Mouse (Mus musculus) forebrain, embryonic 12.5 days (tissue): ENCODE data around the gene Tor4a. TPM values are rescaled to one million over a fixed set of nuclear protein-coding genes. Genes with fewer than 3 reads are reported as not detected.
A peak's percentile ranks its signal among the peaks of the same experiment; 100 is the strongest.

Experiments
- ATAC-seq: fragments of 200-750 bp; cut with Nextera tagmentation; 2 replicates; pipeline ENCODE4 v1.8.0; 2017; ENCODE audit warnings: moderate TSS enrichment; ENCODE audit not compliant: low FRiP score
- H3K27ac ChIP-seq: fragments of 300-500 bp; sonication (generic); 2 replicates; pipeline ENCODE4 v1.5.1; 2016; ENCODE audit warnings: mild to moderate bottlenecking
- H3K27me3 ChIP-seq: fragments of 300-500 bp; sonication (generic); 2 replicates; pipeline ENCODE4 v1.6.1; 2016; ENCODE audit warnings: mild to moderate bottlenecking
- H3K36me3 ChIP-seq: fragments of 300-500 bp; sonication (generic); replicated peaks from 2 replicates; pipeline ENCODE4 v1.6.1; 2016; ENCODE audit warnings: mild to moderate bottlenecking
- H3K4me1 ChIP-seq: fragments of 300-500 bp; sonication (generic); 2 replicates; pipeline ENCODE4 v1.6.1; 2016
- H3K4me2 ChIP-seq: fragments of 300-500 bp; sonication (generic); 2 replicates; pipeline ENCODE4 v1.6.1; 2016; ENCODE audit warnings: mild to moderate bottlenecking, moderate library complexity
- H3K4me3 ChIP-seq: fragments of 300-500 bp; sonication (generic); replicated peaks from 2 replicates; pipeline ENCODE4 v1.5.1; 2016; ENCODE audit warnings: mild to moderate bottlenecking
- H3K9ac ChIP-seq: fragments of 300-500 bp; sonication (generic); 2 replicates; pipeline ENCODE4 v1.6.1; 2016; ENCODE audit warnings: mild to moderate bottlenecking
- H3K9me3 ChIP-seq: fragments of 300-500 bp; sonication (generic); 2 replicates; pipeline ENCODE4 v1.6.1; 2016
- WGBS: fragments of 180-500 bp; shearing (Covaris S2); methylation state at CpG from one replicate; pipeline ENCODE4 v1.1.7; 2016; 5-methylcytosine and 5-hydroxymethylcytosine counted together
- polyA plus RNA-seq: library from polyadenylated mRNA; unstranded; fragments of >200 nt; fragmentation: Nextera tagmentation; extraction: Ambion mirVana; gene quantifications from 2 replicates; pipeline ENCODE4 v1.2.1, GENCODE M21; 2016

Gene Tor4a
- polyA plus RNA-seq, 1 experiment from 2014 or later: 1.0 TPM

- Histone ChIP-seq H3K4me3 (no peak overlapping the region), H3K4me2 (no peak overlapping the region), H3K9ac (no peak overlapping the region), H3K4me1 (peaks cover 68% of the 10 kb centered on the region), H3K36me3 (no peaks in the 10 kb centered on the region), H3K27me3 (no peaks in the 10 kb centered on the region), H3K9me3 (no peaks in the 10 kb centered on the region), H3K27ac (no peak overlapping the region)
- ATAC-seq: no peak
- 84% methylated on average over 8 of the region's 8 CpGs for WGBS
Measured at GRCm38 (mm10) chr2:25172629-25173028, 24.1 kb downstream of the Tor4a start.

DNA sequence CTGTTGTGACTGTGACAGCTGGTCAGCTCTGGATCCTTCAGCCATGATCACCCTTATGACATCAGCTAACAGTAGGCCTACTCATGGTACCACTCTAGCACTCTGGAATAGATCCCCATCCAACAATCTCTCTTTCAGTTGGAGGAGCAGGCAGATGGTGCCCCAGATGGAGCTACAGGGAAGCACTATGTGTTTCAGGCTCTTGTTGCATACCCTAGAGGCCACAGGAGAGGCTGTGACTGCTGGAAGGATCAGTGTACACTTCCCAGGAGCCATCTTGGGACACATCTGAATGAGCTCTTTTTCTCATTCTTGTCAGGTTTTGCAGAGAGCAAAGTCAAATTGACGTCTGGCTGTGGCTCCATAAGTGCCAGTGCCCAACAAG is 24.9 kb downstream of the Tor4a start:
- no peaks in the 10 kb centered on the region for H3K36me3 ChIP-seq
- no peaks in the 10 kb centered on the region for H3K27me3 ChIP-seq
- H3K4me2 ChIP-seq: no peak overlapping the region
- no peak overlapping the region for H3K27ac ChIP-seq
- H3K4me3 ChIP-seq: no peak overlapping the region
- 75% methylated on average over 1 of the region's 1 CpGs for WGBS
- H3K9me3 ChIP-seq: no peaks in the 10 kb centered on the region
- peaks cover 68% of the 10 kb centered on the region for H3K4me1 ChIP-seq
- no peak overlapping the region for H3K9ac ChIP-seq
- no peak for ATAC-seq

DNA sequence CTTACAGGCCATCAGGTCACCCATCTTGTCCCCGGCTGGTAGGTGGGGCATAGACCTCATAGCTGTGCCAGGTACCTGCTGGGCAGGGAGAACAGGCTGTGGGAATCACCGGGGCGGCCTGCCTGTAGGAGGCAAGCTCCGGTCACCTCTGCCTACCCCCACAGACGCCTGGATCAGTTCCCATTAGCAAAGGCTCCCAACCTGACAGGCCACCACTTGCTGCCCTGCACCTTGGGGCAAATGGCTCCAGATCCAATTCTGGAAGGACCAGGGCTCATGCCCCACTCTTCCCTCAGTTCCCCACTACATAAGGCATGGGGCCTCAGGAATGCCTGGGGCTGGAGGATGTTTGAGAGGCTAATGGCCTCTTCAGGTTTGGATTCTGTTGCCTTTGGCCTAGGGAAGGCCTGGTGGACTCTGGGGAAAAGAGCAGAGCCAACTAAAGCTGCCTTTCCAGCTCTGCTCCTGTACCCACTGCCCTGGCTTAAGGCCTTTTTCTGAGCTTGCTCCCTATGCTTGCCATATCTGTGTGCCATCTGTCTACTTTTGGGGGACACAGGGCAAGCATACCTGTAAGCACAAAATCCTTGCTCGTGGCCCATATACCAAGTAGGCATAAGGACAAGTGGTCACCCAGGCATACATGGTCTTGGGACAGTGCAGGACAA is 25.5 kb downstream of the Tor4a start:
- Histone ChIP-seq H3K27ac (no peak overlapping the region; the same call in 1 of the 2 replicates), H3K9me3 (no peaks in the 10 kb centered on the region), H3K4me3 (no peak overlapping the region), H3K36me3 (no peaks in the 10 kb centered on the region), H3K4me2 (no peak overlapping the region), H3K4me1 (peaks cover 62% of the 10 kb centered on the region), H3K9ac (no peak overlapping the region), H3K27me3 (no peaks in the 10 kb centered on the region)
- ATAC-seq: no peak
- WGBS: 89% methylated on average over 6 of the region's 6 CpGs

- no peaks in the 10 kb centered on the region for H3K27me3 ChIP-seq
- peak overlapping the region; percentile 91; the same call in 1 of the 2 replicates for H3K27ac ChIP-seq
- peaks cover 55% of the 10 kb centered on the region for H3K4me1 ChIP-seq
- no peaks in the 10 kb centered on the region for H3K36me3 ChIP-seq
- H3K4me3 ChIP-seq: no peak overlapping the region
- H3K9ac ChIP-seq: 0 out of 2 replicates have a peak overlapping the region, but pooled peaks have one; percentile 17
- no peak for ATAC-seq
- no peak overlapping the region for H3K4me2 ChIP-seq
- 78% methylated on average over 10 of the region's 10 CpGs for WGBS
- H3K9me3 ChIP-seq: no peaks in the 10 kb centered on the region
Measured at GRCm38 (mm10) chr2:25170326-25171100, 26.2 kb downstream of the Tor4a start.

DNA sequence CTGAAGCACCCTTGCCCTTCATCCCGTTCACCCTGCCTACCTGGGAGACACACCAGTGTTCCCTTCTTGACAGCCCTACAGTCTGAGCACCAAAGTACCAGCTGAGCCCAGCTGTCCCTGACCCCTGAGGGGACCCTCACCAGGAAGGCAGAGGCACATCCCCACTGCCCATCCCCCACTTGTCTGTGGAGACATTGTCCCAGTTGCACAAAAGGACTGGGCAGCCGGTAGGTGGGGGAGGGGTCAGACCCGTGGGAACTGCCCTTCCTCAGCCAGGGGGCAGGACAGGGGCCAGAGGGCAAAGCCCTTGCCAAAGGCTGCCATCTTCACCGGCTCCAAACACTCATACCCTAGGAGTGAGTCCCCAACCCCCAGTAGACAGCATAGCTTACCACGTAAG is 26.9 kb downstream of the Tor4a start:
- no peak overlapping the region for H3K4me2 ChIP-seq
- 0 out of 2 replicates have a peak overlapping the region, but pooled peaks have one; percentile 17 for H3K9ac ChIP-seq
- no peaks in the 10 kb centered on the region for H3K27me3 ChIP-seq
- 10% methylated on average over 5 of the region's 5 CpGs for WGBS
- peaks cover 48% of the 10 kb centered on the region for H3K4me1 ChIP-seq
- H3K36me3 ChIP-seq: no peaks in the 10 kb centered on the region
- peak overlapping the region; percentile 91 for H3K27ac ChIP-seq
- no peaks in the 10 kb centered on the region for H3K9me3 ChIP-seq
- no peak for ATAC-seq
- H3K4me3 ChIP-seq: no peak overlapping the region

GRCm38 (mm10) chr2:25168665-25168978 is 28.1 kb downstream of the Tor4a start:
- no peak; the same call in 1 of the 2 replicates for ATAC-seq
- WGBS: 4% methylated on average over 2 of the region's 2 CpGs
- Histone ChIP-seq H3K27me3 (no peaks in the 10 kb centered on the region), H3K4me2 (peak overlapping the region; percentile 76), H3K4me3 (peak overlapping the region; percentile 44), H3K27ac (peak overlapping the region; percentile 91), H3K36me3 (no peaks in the 10 kb centered on the region), H3K9ac (no peak overlapping the region; the same call in 1 of the 2 replicates), H3K9me3 (no peaks in the 10 kb centered on the region), H3K4me1 (peaks cover 59% of the 10 kb centered on the region)

- peak; percentile 81 for ATAC-seq
- Histone ChIP-seq H3K9ac (peak overlapping the region; percentile 61), H3K27me3 (no peaks in the 10 kb centered on the region), H3K4me2 (peak overlapping the region; percentile 76), H3K36me3 (no peaks in the 10 kb centered on the region), H3K4me3 (peak overlapping the region; percentile 44), H3K27ac (peak overlapping the region; percentile 91), H3K9me3 (no peaks in the 10 kb centered on the region), H3K4me1 (peaks cover 64% of the 10 kb centered on the region)
- WGBS: under 1% methylated on average over 27 of the region's 41 CpGs
Measured at GRCm38 (mm10) chr2:25167919-25168664, 28.6 kb downstream of the Tor4a start.

GRCm38 (mm10) chr2:25167481-25167880 is 29.2 kb downstream of the Tor4a start:
- no peaks in the 10 kb centered on the region for H3K27me3 ChIP-seq
- ATAC-seq: peak; percentile 13; the same call in 1 of the 2 replicates
- no peaks in the 10 kb centered on the region for H3K36me3 ChIP-seq
- peaks cover 63% of the 10 kb centered on the region for H3K4me1 ChIP-seq
- H3K27ac ChIP-seq: peak overlapping the region; percentile 91
- peak overlapping the region; percentile 44 for H3K4me3 ChIP-seq
- WGBS: 19% methylated on average over 4 of the region's 4 CpGs
- H3K9ac ChIP-seq: peak overlapping the region; percentile 61
- peak overlapping the region; percentile 76 for H3K4me2 ChIP-seq
- H3K9me3 ChIP-seq: no peaks in the 10 kb centered on the region

GRCm38 (mm10) chr2:25157655-25158054 is 39.0 kb downstream of the Tor4a start:
- ATAC-seq: no peak
- Histone ChIP-seq H3K4me1 (no peaks in the 10 kb centered on the region), H3K4me2 (no peak overlapping the region), H3K36me3 (no peaks in the 10 kb centered on the region), H3K27ac (no peak overlapping the region), H3K4me3 (no peak overlapping the region), H3K9ac (no peak overlapping the region), H3K27me3 (no peaks in the 10 kb centered on the region), H3K9me3 (no peaks in the 10 kb centered on the region)
- 62% methylated on average over 2 of the region's 2 CpGs for WGBS

GRCm38 (mm10) chr2:25156990-25157389 is 39.7 kb downstream of the Tor4a start:
- H3K36me3 ChIP-seq: no peaks in the 10 kb centered on the region
- 54% methylated on average over 2 of the region's 2 CpGs for WGBS
- no peaks in the 10 kb centered on the region for H3K4me1 ChIP-seq
- no peak overlapping the region for H3K4me2 ChIP-seq
- H3K4me3 ChIP-seq: no peak overlapping the region
- H3K27me3 ChIP-seq: no peaks in the 10 kb centered on the region
- H3K9me3 ChIP-seq: no peaks in the 10 kb centered on the region
- no peak overlapping the region for H3K27ac ChIP-seq
- no peak for ATAC-seq
- no peak overlapping the region for H3K9ac ChIP-seq

- H3K4me3 ChIP-seq: no peak overlapping the region
- H3K4me2 ChIP-seq: no peak overlapping the region
- H3K9ac ChIP-seq: no peak overlapping the region
- no peak for ATAC-seq
- WGBS: 91% methylated on average over 3 of the region's 3 CpGs
- no peak overlapping the region for H3K27ac ChIP-seq
- no peaks in the 10 kb centered on the region for H3K27me3 ChIP-seq
- no peaks in the 10 kb centered on the region for H3K9me3 ChIP-seq
- H3K36me3 ChIP-seq: no peaks in the 10 kb centered on the region
- no peaks in the 10 kb centered on the region for H3K4me1 ChIP-seq
Measured at GRCm38 (mm10) chr2:25156177-25156576, 40.5 kb downstream of the Tor4a start.

DNA sequence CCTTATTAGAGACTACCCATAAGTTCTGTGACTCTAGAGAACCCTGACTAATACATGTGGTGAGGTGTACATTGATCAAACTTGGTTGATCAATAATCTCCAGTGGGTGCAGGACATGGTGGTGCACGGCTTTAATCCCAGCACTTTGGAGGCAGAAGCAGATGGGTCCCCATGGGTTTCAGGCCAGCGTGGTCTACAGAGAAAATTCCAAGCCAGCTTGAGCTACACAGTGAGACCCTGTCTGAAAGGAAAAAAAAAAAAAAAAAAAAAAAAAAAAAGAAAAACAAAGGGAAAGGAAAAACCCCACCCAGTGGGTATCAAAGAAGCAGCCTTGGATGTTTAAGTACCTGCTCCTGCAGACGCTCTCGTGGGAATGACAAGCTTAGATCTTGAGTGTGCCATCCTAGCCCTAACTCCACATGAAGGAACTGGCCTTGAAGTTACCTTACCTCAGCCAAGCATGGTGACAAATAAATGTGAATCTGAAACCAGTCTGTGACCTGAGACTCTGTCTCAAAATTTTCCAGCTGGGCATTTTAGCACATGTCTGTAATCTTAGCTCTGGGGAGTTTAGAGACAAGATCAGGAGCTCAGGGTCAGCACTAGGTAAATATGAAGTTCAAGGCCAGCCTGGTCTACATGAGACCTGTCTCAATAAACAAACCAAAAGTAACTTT is 45.3 kb downstream of the Tor4a start:
- WGBS: 68% methylated on average over 4 of the region's 4 CpGs
- H3K27me3 ChIP-seq: no peaks in the 10 kb centered on the region
- ATAC-seq: no peak

More for the DNA sequence above, 45.3 kb downstream of the Tor4a start:
- no peaks in the 10 kb centered on the region for H3K9me3 ChIP-seq
- H3K27ac ChIP-seq: no peak overlapping the region
- H3K9ac ChIP-seq: no peak overlapping the region
- no peak overlapping the region for H3K4me3 ChIP-seq
- no peaks in the 10 kb centered on the region for H3K4me1 ChIP-seq
- H3K36me3 ChIP-seq: no peaks in the 10 kb centered on the region
- no peak overlapping the region for H3K4me2 ChIP-seq
